8 mouse cellular contexts compared by ENCODE assay signal in genomic region chr8:12672056-12672881, GRCm38 (mm10). TPM values are rescaled to one million over a fixed set of nuclear protein-coding genes. Genes with fewer than 3 reads are reported as not detected.
DNase-seq lines count a peak whose midpoint lies in the region; ATAC-seq and TF ChIP-seq lines count a peak whose summit lies in the region.

Tubgcp3 (minus strand) TSS chr8:12672248.

- TF ChIP-seq POLR2A in limb, embryonic 14.5 days (IDR thresholded peaks at IDR 0.05; ENCODE audit: borderline replicate concordance, extremely low read depth, insufficient read depth, insufficient read length): 0 out of 2 replicates have a peak, but pooled peaks have one; percentile 47

- no peaks in the 10 kb centered on the region for H3K9me3 ChIP-seq in embryonic facial prominence, embryonic 14.5 days (ENCODE audit: control insufficient read depth, low read length)
- no peaks in the 10 kb centered on the region for H3K9me3 ChIP-seq in limb, embryonic 14.5 days (ENCODE audit: control insufficient read depth, low read length)
- H3K9me3 ChIP-seq in midbrain, postnatal 0 days (ENCODE audit: low read length): no peaks in the 10 kb centered on the region

- peak within 1 kb of the TSS; percentile 82 for H3K4me2 ChIP-seq in embryonic facial prominence, embryonic 14.5 days (ENCODE audit: low read depth, low read length)
- peak within 1 kb of the TSS; percentile 72 for H3K4me2 ChIP-seq in limb, embryonic 14.5 days (replicated peaks; ENCODE audit: low read depth, low read length, severe bottlenecking)
- H3K4me2 ChIP-seq in midbrain, postnatal 0 days (ENCODE audit: low read depth, low read length, poor library complexity, severe bottlenecking): peak within 1 kb of the TSS; percentile 52

- peak; percentile 95 for ATAC-seq in embryonic facial prominence, embryonic 14.5 days (ENCODE audit: low read depth)
- ATAC-seq in limb, embryonic 14.5 days (ENCODE audit: low FRiP score, low read depth): peak; percentile 93
- ATAC-seq in midbrain, postnatal 0 days (ENCODE audit: low FRiP score): peak; percentile 91

- peaks cover 9% of the 10 kb centered on the region for H3K4me1 ChIP-seq in embryonic facial prominence, embryonic 14.5 days (ENCODE audit: control insufficient read depth, insufficient read depth, low read length)
- H3K4me1 ChIP-seq in limb, embryonic 14.5 days (ENCODE audit: control insufficient read depth, insufficient read depth, low read length): peaks cover 10% of the 10 kb centered on the region; the same call in 1 of the 2 replicates
- H3K4me1 ChIP-seq in midbrain, postnatal 0 days (ENCODE audit: insufficient read depth, low read length): peaks cover 4% of the 10 kb centered on the region; the same call in 1 of the 2 replicates

- peak within 1 kb of the TSS; percentile 81 for H3K27ac ChIP-seq in embryonic facial prominence, embryonic 14.5 days (replicated peaks; ENCODE audit: low read depth, low read length)
- peak within 1 kb of the TSS; percentile 67 for H3K27ac ChIP-seq in limb, embryonic 14.5 days (replicated peaks; ENCODE audit: low read depth, low read length)
- peak within 1 kb of the TSS; percentile 75 for H3K27ac ChIP-seq in midbrain, postnatal 0 days (ENCODE audit: low read depth, low read length)

- peak within 1 kb of the TSS; percentile 96 for H3K4me3 ChIP-seq in embryonic facial prominence, embryonic 14.5 days (ENCODE audit: low read depth, low read length)
- peak within 1 kb of the TSS; percentile 85 for H3K4me3 ChIP-seq in limb, embryonic 14.5 days (replicated peaks; ENCODE audit: low read length)
- peak within 1 kb of the TSS; percentile 94 for H3K4me3 ChIP-seq in midbrain, postnatal 0 days (ENCODE audit: low read depth, low read length)

- H3K9ac ChIP-seq in embryonic facial prominence, embryonic 14.5 days (ENCODE audit: low read depth, low read length): peak within 1 kb of the TSS; percentile 93
- peak within 1 kb of the TSS; percentile 91 for H3K9ac ChIP-seq in limb, embryonic 14.5 days (ENCODE audit: low read depth, low read length, severe bottlenecking)
- peak within 1 kb of the TSS; percentile 78 for H3K9ac ChIP-seq in midbrain, postnatal 0 days (replicated peaks; ENCODE audit: low read length, poor library complexity, severe bottlenecking)

- TF ChIP-seq CTCF in midbrain, postnatal 0 days (IDR thresholded peaks at IDR 0.05): no peak

- WGBS in embryonic facial prominence, embryonic 14.5 days: under 1% methylated on average over 60 of the region's 65 CpGs
- WGBS in limb, embryonic 14.5 days: under 1% methylated on average over 65 of the region's 65 CpGs
- 1% methylated on average over 65 of the region's 65 CpGs for WGBS in midbrain, postnatal 0 days

- H3K36me3 ChIP-seq in embryonic facial prominence, embryonic 14.5 days (ENCODE audit: control insufficient read depth, insufficient read depth, low read length): no peaks in the 10 kb centered on the region
- no peaks in the 10 kb centered on the region for H3K36me3 ChIP-seq in limb, embryonic 14.5 days (ENCODE audit: control insufficient read depth, insufficient read depth, low read length)
- H3K36me3 ChIP-seq in midbrain, postnatal 0 days (ENCODE audit: insufficient read depth, low read length): no peaks in the 10 kb centered on the region

- no peaks in the 10 kb centered on the region for H3K27me3 ChIP-seq in embryonic facial prominence, embryonic 14.5 days (replicated peaks; ENCODE audit: control insufficient read depth, insufficient read depth, low read length)
- no peaks in the 10 kb centered on the region for H3K27me3 ChIP-seq in limb, embryonic 14.5 days (ENCODE audit: control insufficient read depth, insufficient read depth, low read length)
- no peaks in the 10 kb centered on the region for H3K27me3 ChIP-seq in midbrain, postnatal 0 days (ENCODE audit: insufficient read depth, low read length)

- peak; percentile 92 for DNase-seq in 3T3-L1 (ENCODE audit: low read depth, low spot score)
- DNase-seq in adrenal gland, postnatal 4 days (ENCODE audit: low spot score in 2 of 2): peak; percentile 72 to 79
- DNase-seq in embryonic facial prominence, embryonic 14.5 days (ENCODE audit: low spot score): peak; percentile 96
- peak; percentile 86 for DNase-seq in heart, adult 8-10 months (ENCODE audit: low spot score)
- DNase-seq in kidney, adult 9 months: peak; percentile 87
- DNase-seq in limb, embryonic 14.5 days (ENCODE audit: low spot score): peak; percentile 94
- DNase-seq in midbrain, postnatal 0 days (ENCODE audit: low spot score): peak; percentile 96
- DNase-seq in spleen, postnatal 14 days (ENCODE audit: low spot score in 2 of 2): peak; percentile 73 to 83

RNA-seq across cellular contexts. Expression of gene Tubgcp3, which starts in this region (rescaled TPM):
- 10 to 100 TPM; 47.5 to 48.7 TPM for total RNA-seq in adrenal gland, postnatal 4 days (2021)
- 35.9 and 41.4 TPM in 2 replicates for polyA plus RNA-seq in embryonic facial prominence, embryonic 14.5 days (2014; fragmentation: Nextera tagmentation; extraction: Ambion mirVana)
- 10 to 100 TPM; 11.0 to 13.7 (median 12.6) TPM for total RNA-seq in heart, adult 8-10 months (2022)
- 67.2 and 78.1 TPM in 2 replicates for polyA plus RNA-seq in limb, embryonic 14.5 days (2012; rRNA removed)
- polyA plus RNA-seq in limb, embryonic 14.5 days (2014; fragmentation: Nextera tagmentation; extraction: Ambion mirVana): 32.1 and 40.4 TPM in 2 replicates
- 36.1 and 41.7 TPM in 2 replicates for total RNA-seq in midbrain, postnatal 0 days (2014; rRNA removed)
- polyA plus RNA-seq in midbrain, postnatal 0 days (2015; fragmentation: Nextera tagmentation; extraction: Ambion mirVana): 26.0 and 26.8 TPM in 2 replicates

Comparison
In these comparisons a context has a peak if more than half of its experiments do, and no peak if none do; other contexts are left out.
1. Peak in every context shown above with its lines: DNase-seq, ATAC-seq, H3K4me3 ChIP-seq and H3K27ac ChIP-seq.